Mouse (Mus musculus): ENCODE data around the gene Nr2f2.

The Nr2f2 gene

GRCm38 (mm10) chr7:70331243-70332063 lies 35.1 kb downstream of the Nr2f2 start:
- DNase-seq, result no peak

GRCm38 (mm10) chr7:70330761-70331242 lies 35.7 kb downstream of the Nr2f2 start:
- DNase-seq, result no peak

- no peak for DNase-seq
Observed at GRCm38 (mm10) chr7:70330207-70330562, 36.4 kb downstream of the Nr2f2 start.

- no peak for DNase-seq
Observed at GRCm38 (mm10) chr7:70329521-70330206, 36.9 kb downstream of the Nr2f2 start.

- DNase-seq, result no peak
Observed at GRCm38 (mm10) chr7:70329037-70329516, 37.5 kb downstream of the Nr2f2 start.

- no peak for DNase-seq
Observed at GRCm38 (mm10) chr7:70328206-70329036, 38.1 kb downstream of the Nr2f2 start.

GRCm38 (mm10) chr7:70327191-70327590 lies 39.3 kb downstream of the Nr2f2 start:
- DNase-seq, result no peak

- no peak for DNase-seq
Observed at GRCm38 (mm10) chr7:70326176-70327035, 40.1 kb downstream of the Nr2f2 start.

GRCm38 (mm10) chr7:70325381-70325780 lies 41.2 kb downstream of the Nr2f2 start:
- DNase-seq, result no peak

- no peak for DNase-seq
Observed at GRCm38 (mm10) chr7:70324541-70324940, 42.0 kb downstream of the Nr2f2 start.

- no peak for DNase-seq
Observed at GRCm38 (mm10) chr7:70324041-70324440, 42.5 kb downstream of the Nr2f2 start.

GRCm38 (mm10) chr7:70305716-70306115 lies 60.8 kb downstream of the Nr2f2 start:
- DNase-seq, result no peak

- DNase-seq, result no peak
Observed at GRCm38 (mm10) chr7:70304426-70304825, 62.1 kb downstream of the Nr2f2 start.
